Mouse (Mus musculus): ENCODE data around the gene Jph4. TPM values are rescaled to one million over a fixed set of nuclear protein-coding genes. Genes with fewer than 3 reads are reported as not detected.

Jph4 gene
- total RNA-seq, 1 experiment from 2014 or later: 0.12 TPM

GRCm38 (mm10) chr14:55098067-55098466, 18.7 kb downstream of the Jph4 start:
- ATAC-seq (ENCODE audit: extremely low read depth, insufficient number of reproducible peaks, low FRiP score, poor library complexity, severe bottlenecking): no peak

GRCm38 (mm10) chr14:55097646-55098045, 19.1 kb downstream of the Jph4 start:
- no peak for ATAC-seq (ENCODE audit: extremely low read depth, insufficient number of reproducible peaks, low FRiP score, poor library complexity, severe bottlenecking)

GRCm38 (mm10) chr14:55096573-55097087, 20.1 kb downstream of the Jph4 start:
- ATAC-seq (ENCODE audit: extremely low read depth, insufficient number of reproducible peaks, low FRiP score, poor library complexity, severe bottlenecking): no peak

GRCm38 (mm10) chr14:55095671-55096070, 21.1 kb downstream of the Jph4 start:
- ATAC-seq (ENCODE audit: extremely low read depth, insufficient number of reproducible peaks, low FRiP score, poor library complexity, severe bottlenecking): no peak

- ATAC-seq (ENCODE audit: extremely low read depth, insufficient number of reproducible peaks, low FRiP score, poor library complexity, severe bottlenecking): no peak
These were observed 21.5 kb downstream of the Jph4 start for GRCm38 (mm10) chr14:55095263-55095662.

GRCm38 (mm10) chr14:55094704-55095231, 22.0 kb downstream of the Jph4 start, which contains the start of gene Thtpa:
Gene Thtpa, plus strand, starts transcription at chr14:55094784.
- no peak for ATAC-seq (ENCODE audit: extremely low read depth, insufficient number of reproducible peaks, low FRiP score, poor library complexity, severe bottlenecking)

- no peak for ATAC-seq (ENCODE audit: extremely low read depth, insufficient number of reproducible peaks, low FRiP score, poor library complexity, severe bottlenecking)
These were observed 22.8 kb downstream of the Jph4 start for GRCm38 (mm10) chr14:55093927-55094326.

- ATAC-seq (ENCODE audit: extremely low read depth, insufficient number of reproducible peaks, low FRiP score, poor library complexity, severe bottlenecking): peak; percentile 84
These were observed 24.6 kb downstream of the Jph4 start, which contains the start of gene Zfhx2 for GRCm38 (mm10) chr14:55092011-55092577. Gene Zfhx2, minus strand, starts transcription at chr14:55092324.

GRCm38 (mm10) chr14:55091209-55091865, 25.4 kb downstream of the Jph4 start:
- no peak for ATAC-seq (ENCODE audit: extremely low read depth, insufficient number of reproducible peaks, low FRiP score, poor library complexity, severe bottlenecking)

GRCm38 (mm10) chr14:55089199-55089947, 27.4 kb downstream of the Jph4 start:
- ATAC-seq (ENCODE audit: extremely low read depth, insufficient number of reproducible peaks, low FRiP score, poor library complexity, severe bottlenecking): no peak

GRCm38 (mm10) chr14:55086009-55086514, 30.7 kb downstream of the Jph4 start:
- no peak for ATAC-seq (ENCODE audit: extremely low read depth, insufficient number of reproducible peaks, low FRiP score, poor library complexity, severe bottlenecking)

GRCm38 (mm10) chr14:55085324-55086008, 31.3 kb downstream of the Jph4 start:
- ATAC-seq (ENCODE audit: extremely low read depth, insufficient number of reproducible peaks, low FRiP score, poor library complexity, severe bottlenecking): no peak

GRCm38 (mm10) chr14:55083481-55083880, 33.3 kb downstream of the Jph4 start:
- no peak for ATAC-seq (ENCODE audit: extremely low read depth, insufficient number of reproducible peaks, low FRiP score, poor library complexity, severe bottlenecking)

- no peak for ATAC-seq (ENCODE audit: extremely low read depth, insufficient number of reproducible peaks, low FRiP score, poor library complexity, severe bottlenecking)
These were observed 35.6 kb downstream of the Jph4 start for GRCm38 (mm10) chr14:55081105-55081504.

- peak; percentile 65 for ATAC-seq (ENCODE audit: extremely low read depth, insufficient number of reproducible peaks, low FRiP score, poor library complexity, severe bottlenecking)
These were observed 37.3 kb downstream of the Jph4 start for GRCm38 (mm10) chr14:55079214-55079970.

GRCm38 (mm10) chr14:55078366-55078989, 38.3 kb downstream of the Jph4 start:
- ATAC-seq (ENCODE audit: extremely low read depth, insufficient number of reproducible peaks, low FRiP score, poor library complexity, severe bottlenecking): no peak

- no peak for ATAC-seq (ENCODE audit: extremely low read depth, insufficient number of reproducible peaks, low FRiP score, poor library complexity, severe bottlenecking)
These were observed 39.0 kb downstream of the Jph4 start for GRCm38 (mm10) chr14:55077481-55078365.

Measured in neutrophil, adult 5-6 weeks (primary cell).